Mouse (Mus musculus): ENCODE results near the gene Nbr1. TPM values are rescaled to one million over a fixed set of nuclear protein-coding genes. Genes with fewer than 3 reads are reported as not detected.
A peak's percentile ranks its signal among the peaks of the same experiment; 100 is the strongest.
"Not testable (repeated sequence)": the region's sequence is repeated elsewhere in the genome, so short reads cannot be mapped to it uniquely, and the experiment has no call there.

Nbr1 gene
- total and polyA plus RNA-seq, 3 experiments: 38.6 to 52.3 TPM; not detected in 1

GRCm38 (mm10) chr11:101628733-101629417 is 76.9 kb downstream of the Nbr1 start:
- not testable (repeated sequence) for H3K9me3 ChIP-seq (replicated peaks; ENCODE audit: insufficient read depth, low read length); H3K27ac ChIP-seq (ENCODE audit: control insufficient read depth, low read depth, low read length); H3K79me2 ChIP-seq (ENCODE audit: control insufficient read depth, insufficient read depth, low read length, poor library complexity); H3K9ac ChIP-seq (ENCODE audit: control insufficient read depth, low read depth, low read length, poor library complexity, severe bottlenecking); H3K36me3 ChIP-seq (ENCODE audit: control insufficient read depth in 1 of 2, insufficient read depth in 2 of 2, low read length in 2 of 2); H3K27me3 ChIP-seq (ENCODE audit: control insufficient read depth in 1 of 2, insufficient read depth in 2 of 2, low read length in 2 of 2); H3K4me3 ChIP-seq (ENCODE audit: control insufficient read depth in 1 of 2, insufficient read depth in 1 of 2, low read depth in 2 of 2, low read length in 2 of 2)
- H3K4me1 ChIP-seq (ENCODE audit: control insufficient read depth in 1 of 2, insufficient read depth in 2 of 2, low read length in 2 of 2): peaks cover 0 to 10% of the 10 kb centered on the region in 2 experiments; a peak in 2 of 4 replicates
- peak; percentile 58; the same call in 1 of the 2 replicates for TF ChIP-seq TBP (IDR thresholded peaks at IDR 0.05; ENCODE audit: low read depth, low read length)
- 0 out of 2 replicates have a peak, but pooled peaks have one; percentile 48 for TF ChIP-seq MYC (IDR thresholded peaks at IDR 0.05; ENCODE audit: low read depth, low read length)
- peak; percentile 79 for TF ChIP-seq ZNF384 (IDR thresholded peaks at IDR 0.05; ENCODE audit: low read depth, low read length)
- TF ChIP-seq USF1 (IDR thresholded peaks at IDR 0.05; ENCODE audit: low read depth, low read length): peak; percentile 51; the same call in 1 of the 2 replicates
- DNase-seq (ENCODE audit: low read depth, low spot score): peak; percentile 53

Other genes with a start within 250 kb of the Nbr1 start
- gene Becn1, start 249.9 kb upstream of the Nbr1 start, total RNA-seq (2012; rRNA removed): 167 and 181 TPM in 2 replicates
- gene Becn1, start 249.9 kb upstream of the Nbr1 start, polyA plus RNA-seq (2012; ENCODE audit: insufficient read depth in 1 of 2, insufficient read length in 2 of 2, low read depth in 1 of 2, low replicate concordance in 2 of 2, missing spikeins in 1 of 2): 100 to 1,000 TPM in 1 of 2 experiments, not detected in 1; 122 TPM
- gene Psme3, start 235.9 kb upstream of the Nbr1 start, total RNA-seq (2012; rRNA removed): 129 and 139 TPM in 2 replicates
- gene Psme3, start 235.9 kb upstream of the Nbr1 start, polyA plus RNA-seq (2012; ENCODE audit: insufficient read depth in 1 of 2, insufficient read length in 2 of 2, low read depth in 1 of 2, low replicate concordance in 2 of 2, missing spikeins in 1 of 2): 100 to 1,000 TPM; 369 to 446 TPM
- gene Aoc2, start 227.1 kb upstream of the Nbr1 start, total RNA-seq (2012; rRNA removed): 9.1 and 12.1 TPM in 2 replicates
- gene Aoc2, start 227.1 kb upstream of the Nbr1 start, polyA plus RNA-seq (2012; ENCODE audit: insufficient read depth in 1 of 2, insufficient read length in 2 of 2, low read depth in 1 of 2, low replicate concordance in 2 of 2, missing spikeins in 1 of 2): 10 to 100 TPM in 1 of 2 experiments, not detected in 1; 21.1 TPM
- 0.62 and 0.69 TPM in 2 replicates for gene Aoc3, start 221.5 kb upstream of the Nbr1 start, total RNA-seq (2012; rRNA removed)
- gene Aoc3, start 221.5 kb upstream of the Nbr1 start, polyA plus RNA-seq (2012; ENCODE audit: insufficient read depth in 1 of 2, insufficient read length in 2 of 2, low read depth in 1 of 2, low replicate concordance in 2 of 2, missing spikeins in 1 of 2): 1 to 10 TPM in 1 of 2 experiments, not detected in 1; 2.2 TPM
- not detected in 2 replicates for gene G6pc, start 184.6 kb upstream of the Nbr1 start, total RNA-seq (2012; rRNA removed)
- not detected for gene G6pc, start 184.6 kb upstream of the Nbr1 start, polyA plus RNA-seq (2012; ENCODE audit: insufficient read depth in 1 of 2, insufficient read length in 2 of 2, low read depth in 1 of 2, low replicate concordance in 2 of 2, missing spikeins in 1 of 2)
- 133 TPM in 2 replicates for gene Aarsd1, start 134.5 kb upstream of the Nbr1 start, total RNA-seq (2012; rRNA removed)
- 100 to 1,000 TPM in 1 of 2 experiments, 10 to 100 TPM in 1; 80.5 to 371 TPM for gene Aarsd1, start 134.5 kb upstream of the Nbr1 start, polyA plus RNA-seq (2012; ENCODE audit: insufficient read depth in 1 of 2, insufficient read length in 2 of 2, low read depth in 1 of 2, low replicate concordance in 2 of 2, missing spikeins in 1 of 2)
- 6.8 and 7.4 TPM in 2 replicates for gene Gm27029, start 127.4 kb upstream of the Nbr1 start, total RNA-seq (2012; rRNA removed)
- gene Gm27029, start 127.4 kb upstream of the Nbr1 start, polyA plus RNA-seq (2012; ENCODE audit: insufficient read depth in 1 of 2, insufficient read length in 2 of 2, low read depth in 1 of 2, low replicate concordance in 2 of 2, missing spikeins in 1 of 2): 1 to 10 TPM in 1 of 2 experiments, not detected in 1; 4.2 TPM
- gene Rundc1, start 127.1 kb upstream of the Nbr1 start, total RNA-seq (2012; rRNA removed): 8.5 and 9.2 TPM in 2 replicates
- gene Rundc1, start 127.1 kb upstream of the Nbr1 start, polyA plus RNA-seq (2012; ENCODE audit: insufficient read depth in 1 of 2, insufficient read length in 2 of 2, low read depth in 1 of 2, low replicate concordance in 2 of 2, missing spikeins in 1 of 2): 10 to 100 TPM in 1 of 2 experiments, not detected in 1; 13.1 TPM
- gene Ptges3l, start 126.8 kb upstream of the Nbr1 start, total RNA-seq (2012; rRNA removed): 1.4 and 1.6 TPM in 2 replicates
- gene Ptges3l, start 126.8 kb upstream of the Nbr1 start, polyA plus RNA-seq (2012; ENCODE audit: insufficient read depth in 1 of 2, insufficient read length in 2 of 2, low read depth in 1 of 2, low replicate concordance in 2 of 2, missing spikeins in 1 of 2): 1 to 10 TPM in 1 of 2 experiments, not detected in 1; 2.3 TPM
- gene Rpl27, start 109.9 kb upstream of the Nbr1 start, total RNA-seq (2012; rRNA removed): 2,405 and 2,621 TPM in 2 replicates
- 100 to 1,000 TPM in 1 of 2 experiments, not detected in 1; 595 TPM for gene Rpl27, start 109.9 kb upstream of the Nbr1 start, polyA plus RNA-seq (2012; ENCODE audit: insufficient read depth in 1 of 2, insufficient read length in 2 of 2, low read depth in 1 of 2, low replicate concordance in 2 of 2, missing spikeins in 1 of 2)
- gene Ifi35, start 103.7 kb upstream of the Nbr1 start, total RNA-seq (2012; rRNA removed): 37.5 and 64.4 TPM in 2 replicates
- gene Ifi35, start 103.7 kb upstream of the Nbr1 start, polyA plus RNA-seq (2012; ENCODE audit: insufficient read depth in 1 of 2, insufficient read length in 2 of 2, low read depth in 1 of 2, low replicate concordance in 2 of 2, missing spikeins in 1 of 2): 100 to 1,000 TPM in 1 of 2 experiments, 10 to 100 TPM in 1; 35.5 to 146 TPM
- 4.2 and 6.4 TPM in 2 replicates for gene Rnd2, start 87.2 kb upstream of the Nbr1 start, total RNA-seq (2012; rRNA removed)
- 10 to 100 TPM in 1 of 2 experiments, not detected in 1; 18.6 TPM for gene Rnd2, start 87.2 kb upstream of the Nbr1 start, polyA plus RNA-seq (2012; ENCODE audit: insufficient read depth in 1 of 2, insufficient read length in 2 of 2, low read depth in 1 of 2, low replicate concordance in 2 of 2, missing spikeins in 1 of 2)
- 43.9 and 49.5 TPM in 2 replicates for gene Vat1, start 85.9 kb upstream of the Nbr1 start, total RNA-seq (2012; rRNA removed)
- 100 to 1,000 TPM in 1 of 2 experiments, not detected in 1; 125 TPM for gene Vat1, start 85.9 kb upstream of the Nbr1 start, polyA plus RNA-seq (2012; ENCODE audit: insufficient read depth in 1 of 2, insufficient read length in 2 of 2, low read depth in 1 of 2, low replicate concordance in 2 of 2, missing spikeins in 1 of 2)
- 35.3 and 37.1 TPM in 2 replicates for gene Brca1, start 194 bp upstream of the Nbr1 start, total RNA-seq (2012; rRNA removed)
- gene Brca1, start 194 bp upstream of the Nbr1 start, polyA plus RNA-seq (2012; ENCODE audit: insufficient read depth in 1 of 2, insufficient read length in 2 of 2, low read depth in 1 of 2, low replicate concordance in 2 of 2, missing spikeins in 1 of 2): 1,000 to 10,000 TPM in 1 of 2 experiments, 10 to 100 TPM in 1; 25.7 to 1,155 TPM
- 0.23 and 0.36 TPM in 2 replicates for gene Tmem106a, start 30.1 kb downstream of the Nbr1 start, total RNA-seq (2012; rRNA removed)
- under 1 TPM in 1 of 2 experiments, not detected in 1; 0.81 TPM for gene Tmem106a, start 30.1 kb downstream of the Nbr1 start, polyA plus RNA-seq (2012; ENCODE audit: insufficient read depth in 1 of 2, insufficient read length in 2 of 2, low read depth in 1 of 2, low replicate concordance in 2 of 2, missing spikeins in 1 of 2)
- gene Gm11634, start 47.1 kb downstream of the Nbr1 start, total RNA-seq (2012; rRNA removed): not detected in 2 replicates
- gene Gm11634, start 47.1 kb downstream of the Nbr1 start, polyA plus RNA-seq (2012; ENCODE audit: insufficient read depth in 1 of 2, insufficient read length in 2 of 2, low read depth in 1 of 2, low replicate concordance in 2 of 2, missing spikeins in 1 of 2): not detected
- gene Rdm1, start 75.0 kb downstream of the Nbr1 start, total RNA-seq (2012; rRNA removed): 6.5 and 6.7 TPM in 2 replicates
- 1 to 10 TPM in 1 of 2 experiments, not detected in 1; 6.8 TPM for gene Rdm1, start 75.0 kb downstream of the Nbr1 start, polyA plus RNA-seq (2012; ENCODE audit: insufficient read depth in 1 of 2, insufficient read length in 2 of 2, low read depth in 1 of 2, low replicate concordance in 2 of 2, missing spikeins in 1 of 2)
- gene Arl4d, start 113.4 kb downstream of the Nbr1 start, total RNA-seq (2012; rRNA removed): 0.23 and 0.33 TPM in 2 replicates
- under 1 TPM in 1 of 2 experiments, not detected in 1; 0.17 TPM for gene Arl4d, start 113.4 kb downstream of the Nbr1 start, polyA plus RNA-seq (2012; ENCODE audit: insufficient read depth in 1 of 2, insufficient read length in 2 of 2, low read depth in 1 of 2, low replicate concordance in 2 of 2, missing spikeins in 1 of 2)
- gene Dhx8, start 180.8 kb downstream of the Nbr1 start, total RNA-seq (2012; rRNA removed): 33.1 and 34.3 TPM in 2 replicates
- 10 to 100 TPM in 1 of 2 experiments, not detected in 1; 44.7 TPM for gene Dhx8, start 180.8 kb downstream of the Nbr1 start, polyA plus RNA-seq (2012; ENCODE audit: insufficient read depth in 1 of 2, insufficient read length in 2 of 2, low read depth in 1 of 2, low replicate concordance in 2 of 2, missing spikeins in 1 of 2)
- 16.5 and 19.1 TPM in 2 replicates for gene Etv4, start 233.2 kb downstream of the Nbr1 start, total RNA-seq (2012; rRNA removed)
- gene Etv4, start 233.2 kb downstream of the Nbr1 start, polyA plus RNA-seq (2012; ENCODE audit: insufficient read depth in 1 of 2, insufficient read length in 2 of 2, low read depth in 1 of 2, low replicate concordance in 2 of 2, missing spikeins in 1 of 2): 10 to 100 TPM in 1 of 2 experiments, not detected in 1; 22.1 TPM